Mouse (Mus musculus): Measurements from ENCODE around the gene Gm10762.
A peak's percentile ranks its signal among the peaks of the same experiment; 100 is the strongest.

Gm10762 gene

GRCm38 (mm10) chr2:128967661-128968441 lies at the start of gene Gm10762:
Gene Gm10762, minus strand, starts transcription at chr2:128967725.
- peak; percentile 81 for DNase-seq (ENCODE audit: low read depth)

GRCm38 (mm10) chr2:129008867-129009266 lies 41.3 kb upstream of the Gm10762 start:
- DNase-seq (ENCODE audit: low read depth): peak; percentile 24

GRCm38 (mm10) chr2:129006194-129006749 lies 38.7 kb upstream of the Gm10762 start:
- no peak for DNase-seq (ENCODE audit: low read depth)

- no peak for DNase-seq (ENCODE audit: low read depth)
Observed at GRCm38 (mm10) chr2:129004872-129005271, 37.3 kb upstream of the Gm10762 start.

GRCm38 (mm10) chr2:128984746-128985145 lies 17.2 kb upstream of the Gm10762 start:
- no peak for DNase-seq (ENCODE audit: low read depth)

GRCm38 (mm10) chr2:128975572-128975971 lies 8.0 kb upstream of the Gm10762 start:
- no peak for DNase-seq (ENCODE audit: low read depth)

- no peak for DNase-seq (ENCODE audit: low read depth)
Observed at GRCm38 (mm10) chr2:128972301-128972700, 4.8 kb upstream of the Gm10762 start.

- no peak for DNase-seq (ENCODE audit: low read depth)
Observed at GRCm38 (mm10) chr2:128968475-128969083, 1.1 kb upstream of the Gm10762 start.

GRCm38 (mm10) chr2:128966641-128967580 lies 614 bp downstream of the Gm10762 start, which contains the start of gene Zc3h6:
Gene Zc3h6, plus strand, starts transcription at chr2:128967402.
- peak; percentile 99 for DNase-seq (ENCODE audit: low read depth)

GRCm38 (mm10) chr2:128966236-128966635 lies 1.3 kb downstream of the Gm10762 start:
- DNase-seq (ENCODE audit: low read depth): no peak

- peak; percentile 32 for DNase-seq (ENCODE audit: low read depth)
Observed at GRCm38 (mm10) chr2:128965505-128966105, 1.9 kb downstream of the Gm10762 start.

- DNase-seq (ENCODE audit: low read depth): no peak
Observed at GRCm38 (mm10) chr2:128954186-128954585, 13.3 kb downstream of the Gm10762 start.

- peak; percentile 79 for DNase-seq (ENCODE audit: low read depth)
Observed at GRCm38 (mm10) chr2:128947962-128948588, 19.4 kb downstream of the Gm10762 start.

GRCm38 (mm10) chr2:128943538-128944528 lies 23.7 kb downstream of the Gm10762 start, which contains the start of gene Zc3h8:
Gene Zc3h8, minus strand, starts transcription at chr2:128944077.
- peak; percentile 99 for DNase-seq (ENCODE audit: low read depth)

GRCm38 (mm10) chr2:128936256-128936655 lies 31.3 kb downstream of the Gm10762 start:
- DNase-seq (ENCODE audit: low read depth): no peak

- DNase-seq (ENCODE audit: low read depth): no peak
Observed at GRCm38 (mm10) chr2:128930704-128931103, 36.8 kb downstream of the Gm10762 start.

GRCm38 (mm10) chr2:128928446-128928845 lies 39.1 kb downstream of the Gm10762 start:
- DNase-seq (ENCODE audit: low read depth): no peak

- no peak for DNase-seq (ENCODE audit: low read depth)
Observed at GRCm38 (mm10) chr2:128924799-128925198, 42.7 kb downstream of the Gm10762 start.
